ENCODE assay signal across 11 mouse cellular contexts in the genomic region with DNA sequence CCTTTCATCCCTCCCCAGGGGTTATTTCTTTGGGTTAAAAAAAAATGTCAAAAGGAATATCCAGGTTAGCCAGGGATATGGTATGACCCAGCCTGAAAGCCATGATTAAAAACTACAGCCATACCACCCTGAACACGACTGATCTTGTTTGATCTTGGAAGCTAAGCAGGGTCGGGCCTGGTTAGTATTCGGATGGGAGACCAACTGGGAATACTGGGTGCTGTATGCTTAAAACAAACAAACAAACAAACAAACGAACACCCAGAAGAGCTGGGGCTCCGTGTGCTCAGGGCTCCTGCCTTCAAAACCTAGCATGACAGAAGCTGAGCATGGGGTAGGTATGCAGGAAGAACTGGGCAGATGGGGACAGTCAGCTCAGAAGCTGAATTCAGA. TPM values are rescaled to one million over a fixed set of nuclear protein-coding genes. Genes with fewer than 3 reads are reported as not detected.
DNase-seq lines count a peak whose midpoint lies in the region; ATAC-seq and TF ChIP-seq lines count a peak whose summit lies in the region.
"Had no signal": no experiment of that assay in that cellular context is flagged by ENCODE, and none has a peak within 500 bp of the region (broad histone marks: within the 10 kb centered on the region; RNA-seq: fewer than 3 reads in every experiment).

No protein-coding gene starts in this region.

- no peak for ATAC-seq in lung, embryonic 16.5 days (ENCODE audit: low read depth)
- ATAC-seq: forebrain, embryonic 16.5 days had no signal

- no peak overlapping the region for H3K9ac ChIP-seq in heart, adult 2 months (ENCODE audit: low read depth, low read length)
- H3K9ac ChIP-seq in lung, embryonic 16.5 days (ENCODE audit: low read length) = peak overlapping the region; percentile 79; the same call in 1 of the 2 replicates

- peak; percentile 71 for DNase-seq in heart, embryonic 10.5 days (ENCODE audit: low spot score)
- DNase-seq in heart, adult 2 months = no peak
- no peak for DNase-seq in lung, adult 18-20 months
- peak; percentile 56 for DNase-seq in induced T-regulatory cell, adult 2 months (ENCODE audit: low read depth)
- DNase-seq in naive thymus-derived CD4-positive, alpha-beta T cell, adult 2 months (ENCODE audit: low read depth) = peak; percentile 35
- no peak for DNase-seq in T-cell, adult 2 months (ENCODE audit: low spot score)
- DNase-seq in left cerebral cortex, adult 2 months (ENCODE audit: extremely low spot score in 1 of 2, low spot score in 2 of 2) = no peak
- DNase-seq: left cerebral cortex, postnatal 4 days had no signal

- no peak for TF ChIP-seq EP300 in heart, adult 2 months (IDR thresholded peaks at IDR 0.05; ENCODE audit: insufficient read depth, low read depth, low read length)

- H3K27ac ChIP-seq in heart, embryonic 10.5 days = peak overlapping the region; percentile 91
- H3K27ac ChIP-seq in heart, adult 2 months = no peak overlapping the region
- H3K27ac ChIP-seq in lung, embryonic 16.5 days (ENCODE audit: low read length) = no peak overlapping the region
- H3K27ac ChIP-seq in left cerebral cortex, adult 2 months = no peak overlapping the region
- H3K27ac ChIP-seq: midbrain, embryonic 10.5 days had no signal

- no peak overlapping the region; the same call in 1 of the 2 replicates for H3K4me2 ChIP-seq in lung, embryonic 16.5 days (ENCODE audit: low read depth, low read length)

- H3K36me3 ChIP-seq in heart, embryonic 10.5 days = peaks cover 7% of the 10 kb centered on the region; the same call in 1 of the 2 replicates
- peaks cover 7% of the 10 kb centered on the region; the same call in 1 of the 2 replicates for H3K36me3 ChIP-seq in heart, adult 2 months (ENCODE audit: control insufficient read depth, insufficient read depth, low read length)
- no peaks in the 10 kb centered on the region for H3K36me3 ChIP-seq in lung, embryonic 16.5 days (ENCODE audit: control insufficient read depth, insufficient read depth, low read length)

- no peaks in the 10 kb centered on the region for H3K9me3 ChIP-seq in heart, embryonic 10.5 days
- no peaks in the 10 kb centered on the region for H3K9me3 ChIP-seq in lung, embryonic 16.5 days (ENCODE audit: control insufficient read depth, low read length)
- H3K9me3 ChIP-seq: midbrain, embryonic 10.5 days had no signal

- 78% methylated on average over 5 of the region's 5 CpGs for WGBS in heart, embryonic 10.5 days
- WGBS in heart, adult 2 months = 78% methylated on average over 5 of the region's 5 CpGs
- 71% methylated on average over 5 of the region's 5 CpGs for WGBS in lung, embryonic 16.5 days

- H3K4me1 ChIP-seq in heart, embryonic 10.5 days = peaks cover 52% of the 10 kb centered on the region
- H3K4me1 ChIP-seq in heart, adult 2 months (ENCODE audit: control insufficient read depth, insufficient read depth, low read length) = peaks cover 15% of the 10 kb centered on the region
- H3K4me1 ChIP-seq in lung, embryonic 16.5 days (replicated peaks; ENCODE audit: control insufficient read depth, insufficient read depth, low read length) = peaks cover 32% of the 10 kb centered on the region

- no peak for TF ChIP-seq POLR2A in heart, adult 2 months (IDR thresholded peaks at IDR 0.05; ENCODE audit: insufficient read depth, low read depth, low read length)

- peaks cover 6% of the 10 kb centered on the region for H3K27me3 ChIP-seq in heart, embryonic 10.5 days (ENCODE audit: insufficient read depth, poor library complexity, severe bottlenecking)
- no peaks in the 10 kb centered on the region for H3K27me3 ChIP-seq in heart, adult 2 months (ENCODE audit: control insufficient read depth, insufficient read depth, low read length)
- peaks cover 3% of the 10 kb centered on the region; the same call in 1 of the 2 replicates for H3K27me3 ChIP-seq in lung, embryonic 16.5 days (ENCODE audit: control insufficient read depth, insufficient read depth, low read depth, low read length)

- H3K4me3 ChIP-seq in heart, embryonic 10.5 days = peak overlapping the region; percentile 62; the same call in 1 of the 2 replicates
- no peak overlapping the region for H3K4me3 ChIP-seq in heart, adult 2 months
- no peak overlapping the region for H3K4me3 ChIP-seq in lung, embryonic 16.5 days (ENCODE audit: low read length)
- H3K4me3 ChIP-seq in left cerebral cortex, adult 2 months = no peak overlapping the region
- H3K4me3 ChIP-seq: midbrain, embryonic 10.5 days had no signal

- peaks cover 3% of the 10 kb centered on the region; the same call in 1 of the 2 replicates for H3K79me2 ChIP-seq in heart, adult 2 months (replicated peaks; ENCODE audit: control insufficient read depth, insufficient read depth, low read length)

- intact Hi-C loops in heart, adult 2 months (cut with DNase I) = no loop called here
- intact Hi-C loops in left cerebral cortex, adult 2 months (cut with DNase I) = no loop called here

- no peak for TF ChIP-seq CTCF in heart, adult 2 months (IDR thresholded peaks at IDR 0.05)
- TF ChIP-seq CTCF in left cerebral cortex, adult 2 months (IDR thresholded peaks at IDR 0.05) = no peak

RNA-seq across cellular contexts. Expression of gene Smdt1, which starts 3.8 kb away (rescaled TPM):
- 294 and 304 TPM in 2 replicates for polyA plus RNA-seq in heart, embryonic 10.5 days (2016; fragmentation: Nextera tagmentation; extraction: Ambion mirVana)
- 100 to 1,000 TPM; 183 to 202 TPM for total RNA-seq in heart, adult 2 months (2021)
- 231 and 248 TPM in 2 replicates for polyA plus RNA-seq in heart, adult 2 months (2012; rRNA removed)
- 243 and 250 TPM in 2 replicates for polyA plus RNA-seq in lung, embryonic 16.5 days (2015; fragmentation: Nextera tagmentation; extraction: Ambion mirVana)
- total RNA-seq in left cerebral cortex, adult 2 months (2021) = 100 to 1,000 TPM; 137 to 141 TPM

RNA-seq across cellular contexts. Expression of gene Pheta2, which starts 3.8 kb away (rescaled TPM):
- polyA plus RNA-seq in heart, embryonic 10.5 days (2016; fragmentation: Nextera tagmentation; extraction: Ambion mirVana) = 11.1 and 12.0 TPM in 2 replicates
- 1 to 10 TPM in 1 of 2 experiments, under 1 TPM in 1; 0.70 to 1.2 TPM for total RNA-seq in heart, adult 2 months (2021)
- polyA plus RNA-seq in heart, adult 2 months (2012; rRNA removed) = 0.76 and 1.3 TPM in 2 replicates
- polyA plus RNA-seq in lung, embryonic 16.5 days (2015; fragmentation: Nextera tagmentation; extraction: Ambion mirVana) = 14.1 and 15.6 TPM in 2 replicates
- under 1 TPM; 0.25 to 0.42 TPM for total RNA-seq in left cerebral cortex, adult 2 months (2021)

RNA-seq across cellular contexts. Expression of gene Naga, which starts 3.8 kb away (rescaled TPM):
- polyA plus RNA-seq in heart, embryonic 10.5 days (2016; fragmentation: Nextera tagmentation; extraction: Ambion mirVana) = 28.4 and 32.3 TPM in 2 replicates
- 10 to 100 TPM; 22.6 to 27.0 TPM for total RNA-seq in heart, adult 2 months (2021)
- polyA plus RNA-seq in heart, adult 2 months (2012; rRNA removed) = 48.3 and 54.3 TPM in 2 replicates
- polyA plus RNA-seq in lung, embryonic 16.5 days (2015; fragmentation: Nextera tagmentation; extraction: Ambion mirVana) = 55.9 and 66.4 TPM in 2 replicates
- 10 to 100 TPM; 33.5 to 35.2 TPM for total RNA-seq in left cerebral cortex, adult 2 months (2021)

RNA-seq across cellular contexts. Expression of gene Ndufa6, which starts 11.6 kb away (rescaled TPM):
- polyA plus RNA-seq in heart, embryonic 10.5 days (2016; fragmentation: Nextera tagmentation; extraction: Ambion mirVana) = 351 and 390 TPM in 2 replicates
- 100 to 1,000 TPM; 659 to 775 TPM for total RNA-seq in heart, adult 2 months (2021)
- 609 and 726 TPM in 2 replicates for polyA plus RNA-seq in heart, adult 2 months (2012; rRNA removed)
- polyA plus RNA-seq in lung, embryonic 16.5 days (2015; fragmentation: Nextera tagmentation; extraction: Ambion mirVana) = 313 and 340 TPM in 2 replicates
- total RNA-seq in left cerebral cortex, adult 2 months (2021) = 100 to 1,000 TPM; 206 to 211 TPM

RNA-seq across cellular contexts. Expression of gene Cyp2d22, which starts 37.5 kb away (rescaled TPM):
- 3.2 and 3.9 TPM in 2 replicates for polyA plus RNA-seq in heart, embryonic 10.5 days (2016; fragmentation: Nextera tagmentation; extraction: Ambion mirVana)
- total RNA-seq in heart, adult 2 months (2021) = 10 to 100 TPM; 25.5 to 27.0 TPM
- polyA plus RNA-seq in heart, adult 2 months (2012; rRNA removed) = 44.0 and 48.4 TPM in 2 replicates
- 9.7 and 12.7 TPM in 2 replicates for polyA plus RNA-seq in lung, embryonic 16.5 days (2015; fragmentation: Nextera tagmentation; extraction: Ambion mirVana)
- total RNA-seq in left cerebral cortex, adult 2 months (2021) = 10 to 100 TPM; 30.6 to 37.2 TPM

Comparison
In these comparisons a context has a peak if more than half of its experiments do, and no peak if none do; other contexts are left out.
1. DNase-seq: peak in heart, embryonic 10.5 days (single experiment), induced T-regulatory cell, adult 2 months (single experiment) and naive thymus-derived CD4-positive, alpha-beta T cell, adult 2 months (single experiment); none in heart, adult 2 months (0 of 2), lung, adult 18-20 months (0 of 2), T-cell, adult 2 months (single experiment) and left cerebral cortex, adult 2 months (0 of 2).